Mouse (Mus musculus): ENCODE data around the gene Sult2b1.

Sult2b1 gene

GRCm38 (mm10) chr7:45784524-45785372 lies at the start of gene Sult2b1:
Gene Sult2b1, minus strand, starts transcription at chr7:45784669.
- peak; percentile 84 for DNase-seq (ENCODE audit: low read depth, low spot score)

- DNase-seq (ENCODE audit: low read depth, low spot score) = no peak
Observed at GRCm38 (mm10) chr7:45833924-45834323, 49.5 kb upstream of the Sult2b1 start.

GRCm38 (mm10) chr7:45833148-45833790 lies 48.8 kb upstream of the Sult2b1 start:
- DNase-seq (ENCODE audit: low read depth, low spot score) = no peak

GRCm38 (mm10) chr7:45832428-45832827 lies 48.0 kb upstream of the Sult2b1 start:
- no peak for DNase-seq (ENCODE audit: low read depth, low spot score)

- no peak for DNase-seq (ENCODE audit: low read depth, low spot score)
Observed at GRCm38 (mm10) chr7:45831128-45831525, 46.7 kb upstream of the Sult2b1 start.

- peak; percentile 85 for DNase-seq (ENCODE audit: low read depth, low spot score)
Observed at GRCm38 (mm10) chr7:45830427-45831127, 46.1 kb upstream of the Sult2b1 start, which contains the start of gene Grwd1. Gene Grwd1, minus strand, starts transcription at chr7:45830944.

- no peak for DNase-seq (ENCODE audit: low read depth, low spot score)
Observed at GRCm38 (mm10) chr7:45826631-45827030, 42.2 kb upstream of the Sult2b1 start.

GRCm38 (mm10) chr7:45824598-45824997 lies 40.1 kb upstream of the Sult2b1 start, which contains the start of gene Kcnj14:
Gene Kcnj14, minus strand, starts transcription at chr7:45824782.
- no peak for DNase-seq (ENCODE audit: low read depth, low spot score)

GRCm38 (mm10) chr7:45820913-45821312 lies 36.4 kb upstream of the Sult2b1 start:
- no peak for DNase-seq (ENCODE audit: low read depth, low spot score)

- no peak for DNase-seq (ENCODE audit: low read depth, low spot score)
Observed at GRCm38 (mm10) chr7:45819843-45820242, 35.4 kb upstream of the Sult2b1 start.

- no peak for DNase-seq (ENCODE audit: low read depth, low spot score)
Observed at GRCm38 (mm10) chr7:45815984-45816351, 31.5 kb upstream of the Sult2b1 start.

- DNase-seq (ENCODE audit: low read depth, low spot score) = no peak
Observed at GRCm38 (mm10) chr7:45815323-45815983, 31.0 kb upstream of the Sult2b1 start.

GRCm38 (mm10) chr7:45814841-45815240 lies 30.4 kb upstream of the Sult2b1 start:
- DNase-seq (ENCODE audit: low read depth, low spot score) = no peak

GRCm38 (mm10) chr7:45813787-45814779 lies 29.6 kb upstream of the Sult2b1 start, which contains the start of gene Cyth2:
Gene Cyth2, minus strand, starts transcription at chr7:45814581.
- DNase-seq (ENCODE audit: low read depth, low spot score) = peak; percentile 98

- no peak for DNase-seq (ENCODE audit: low read depth, low spot score)
Observed at GRCm38 (mm10) chr7:45812921-45813320, 28.5 kb upstream of the Sult2b1 start.

GRCm38 (mm10) chr7:45809276-45810075 lies 25.0 kb upstream of the Sult2b1 start:
- DNase-seq (ENCODE audit: low read depth, low spot score) = no peak

GRCm38 (mm10) chr7:45808471-45808870 lies 24.0 kb upstream of the Sult2b1 start:
- no peak for DNase-seq (ENCODE audit: low read depth, low spot score)

GRCm38 (mm10) chr7:45805941-45806340 lies 21.5 kb upstream of the Sult2b1 start:
- no peak for DNase-seq (ENCODE audit: low read depth, low spot score)

- DNase-seq (ENCODE audit: low read depth, low spot score) = no peak
Observed at GRCm38 (mm10) chr7:45802551-45802950, 18.1 kb upstream of the Sult2b1 start.
